Mouse (Mus musculus): ENCODE results near the gene Etv2. TPM values are rescaled to one million over a fixed set of nuclear protein-coding genes. Genes with fewer than 3 reads are reported as not detected.

The Etv2 gene
- polyA plus RNA-seq, 1 experiment, result not detected

- no peaks in the 10 kb centered on the region for H3K4me1 ChIP-seq (ENCODE audit: control insufficient read depth, insufficient read depth, low read length)
- TF ChIP-seq CTCF (IDR thresholded peaks at IDR 0.05; ENCODE audit: extremely low read depth, insufficient read depth, low read length) (no peak), POLR2A (IDR thresholded peaks at IDR 0.05; ENCODE audit: extremely low read depth, insufficient read depth, low read length) (no peak)
- H3K27ac ChIP-seq (ENCODE audit: insufficient read depth, low read length), result no peak overlapping the region
- no peak overlapping the region for H3K4me3 ChIP-seq (ENCODE audit: insufficient read depth, low read length)
Observed at GRCm38 (mm10) chr7:30602583-30602982, 33.1 kb downstream of the Etv2 start.

DNA sequence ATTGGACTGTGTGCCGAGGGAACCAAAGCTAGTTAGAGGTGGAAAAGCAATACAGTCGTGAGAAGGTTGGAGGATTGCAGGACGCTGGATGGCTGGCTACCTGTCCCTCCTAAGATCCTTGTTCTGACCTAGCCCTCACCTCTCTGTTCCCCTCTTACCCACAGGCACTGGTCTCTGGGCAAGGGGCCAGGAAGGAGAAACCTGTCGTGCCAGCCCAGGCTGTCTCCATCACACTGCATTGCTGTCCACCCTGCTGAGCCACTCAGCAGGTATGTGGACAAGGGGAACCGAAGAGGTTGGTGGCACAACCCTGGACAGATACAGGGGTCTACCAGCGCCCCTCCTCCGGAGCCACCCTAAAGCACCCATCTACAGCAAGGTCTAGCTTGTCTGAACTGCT, 35.0 kb downstream of the Etv2 start:
- H3K27ac ChIP-seq (ENCODE audit: insufficient read depth, low read length), result no peak overlapping the region
- no peaks in the 10 kb centered on the region for H3K4me1 ChIP-seq (ENCODE audit: control insufficient read depth, insufficient read depth, low read length)
- TF ChIP-seq CTCF (IDR thresholded peaks at IDR 0.05; ENCODE audit: extremely low read depth, insufficient read depth, low read length) (no peak), POLR2A (IDR thresholded peaks at IDR 0.05; ENCODE audit: extremely low read depth, insufficient read depth, low read length) (no peak)
- no peak overlapping the region for H3K4me3 ChIP-seq (ENCODE audit: insufficient read depth, low read length)

- H3K27ac ChIP-seq (ENCODE audit: insufficient read depth, low read length), result no peak overlapping the region
- H3K4me3 ChIP-seq (ENCODE audit: insufficient read depth, low read length), result no peak overlapping the region
- TF ChIP-seq CTCF (IDR thresholded peaks at IDR 0.05; ENCODE audit: extremely low read depth, insufficient read depth, low read length), result no peak
- TF ChIP-seq POLR2A (IDR thresholded peaks at IDR 0.05; ENCODE audit: extremely low read depth, insufficient read depth, low read length), result 0 out of 2 replicates have a peak, but pooled peaks have one; percentile 18
- H3K4me1 ChIP-seq (ENCODE audit: control insufficient read depth, insufficient read depth, low read length), result no peaks in the 10 kb centered on the region
Observed at GRCm38 (mm10) chr7:30599933-30600353, 35.7 kb downstream of the Etv2 start.

GRCm38 (mm10) chr7:30598786-30599185, 36.9 kb downstream of the Etv2 start, which contains the start of gene Zbtb32:
Zbtb32 (minus strand) TSS chr7:30598909.
- TF ChIP-seq CTCF (IDR thresholded peaks at IDR 0.05; ENCODE audit: extremely low read depth, insufficient read depth, low read length), result no peak
- TF ChIP-seq POLR2A (IDR thresholded peaks at IDR 0.05; ENCODE audit: extremely low read depth, insufficient read depth, low read length), result no peak
- Histone ChIP-seq H3K4me3 (ENCODE audit: insufficient read depth, low read length) (no peak within 1 kb of the TSS), H3K27ac (ENCODE audit: insufficient read depth, low read length) (no peak within 1 kb of the TSS), H3K4me1 (ENCODE audit: control insufficient read depth, insufficient read depth, low read length) (no peaks in the 10 kb centered on the region)

- no peak for TF ChIP-seq CTCF (IDR thresholded peaks at IDR 0.05; ENCODE audit: extremely low read depth, insufficient read depth, low read length)
- TF ChIP-seq POLR2A (IDR thresholded peaks at IDR 0.05; ENCODE audit: extremely low read depth, insufficient read depth, low read length), result no peak
- Histone ChIP-seq H3K27ac (ENCODE audit: insufficient read depth, low read length) (no peak overlapping the region), H3K4me1 (ENCODE audit: control insufficient read depth, insufficient read depth, low read length) (no peaks in the 10 kb centered on the region), H3K4me3 (ENCODE audit: insufficient read depth, low read length) (no peak overlapping the region)
Observed at GRCm38 (mm10) chr7:30596811-30597210, 38.8 kb downstream of the Etv2 start.

- TF ChIP-seq POLR2A (IDR thresholded peaks at IDR 0.05; ENCODE audit: extremely low read depth, insufficient read depth, low read length) (no peak), CTCF (IDR thresholded peaks at IDR 0.05; ENCODE audit: extremely low read depth, insufficient read depth, low read length) (no peak)
- Histone ChIP-seq H3K27ac (ENCODE audit: insufficient read depth, low read length) (no peak overlapping the region), H3K4me1 (ENCODE audit: control insufficient read depth, insufficient read depth, low read length) (no peaks in the 10 kb centered on the region), H3K4me3 (ENCODE audit: insufficient read depth, low read length) (no peak overlapping the region)
Observed at GRCm38 (mm10) chr7:30596093-30596492, 39.6 kb downstream of the Etv2 start.

GRCm38 (mm10) chr7:30594510-30595024, 41.1 kb downstream of the Etv2 start:
- TF ChIP-seq POLR2A (IDR thresholded peaks at IDR 0.05; ENCODE audit: extremely low read depth, insufficient read depth, low read length) (no peak), CTCF (IDR thresholded peaks at IDR 0.05; ENCODE audit: extremely low read depth, insufficient read depth, low read length) (no peak)
- H3K4me1 ChIP-seq (ENCODE audit: control insufficient read depth, insufficient read depth, low read length), result no peaks in the 10 kb centered on the region
- H3K4me3 ChIP-seq (ENCODE audit: insufficient read depth, low read length), result no peak overlapping the region
- no peak overlapping the region for H3K27ac ChIP-seq (ENCODE audit: insufficient read depth, low read length)

GRCm38 (mm10) chr7:30593579-30594509, 41.8 kb downstream of the Etv2 start:
- Histone ChIP-seq H3K27ac (ENCODE audit: insufficient read depth, low read length) (no peak overlapping the region), H3K4me3 (ENCODE audit: insufficient read depth, low read length) (no peak overlapping the region), H3K4me1 (ENCODE audit: control insufficient read depth, insufficient read depth, low read length) (no peaks in the 10 kb centered on the region)
- no peak for TF ChIP-seq CTCF (IDR thresholded peaks at IDR 0.05; ENCODE audit: extremely low read depth, insufficient read depth, low read length)
- TF ChIP-seq POLR2A (IDR thresholded peaks at IDR 0.05; ENCODE audit: extremely low read depth, insufficient read depth, low read length), result no peak

DNA sequence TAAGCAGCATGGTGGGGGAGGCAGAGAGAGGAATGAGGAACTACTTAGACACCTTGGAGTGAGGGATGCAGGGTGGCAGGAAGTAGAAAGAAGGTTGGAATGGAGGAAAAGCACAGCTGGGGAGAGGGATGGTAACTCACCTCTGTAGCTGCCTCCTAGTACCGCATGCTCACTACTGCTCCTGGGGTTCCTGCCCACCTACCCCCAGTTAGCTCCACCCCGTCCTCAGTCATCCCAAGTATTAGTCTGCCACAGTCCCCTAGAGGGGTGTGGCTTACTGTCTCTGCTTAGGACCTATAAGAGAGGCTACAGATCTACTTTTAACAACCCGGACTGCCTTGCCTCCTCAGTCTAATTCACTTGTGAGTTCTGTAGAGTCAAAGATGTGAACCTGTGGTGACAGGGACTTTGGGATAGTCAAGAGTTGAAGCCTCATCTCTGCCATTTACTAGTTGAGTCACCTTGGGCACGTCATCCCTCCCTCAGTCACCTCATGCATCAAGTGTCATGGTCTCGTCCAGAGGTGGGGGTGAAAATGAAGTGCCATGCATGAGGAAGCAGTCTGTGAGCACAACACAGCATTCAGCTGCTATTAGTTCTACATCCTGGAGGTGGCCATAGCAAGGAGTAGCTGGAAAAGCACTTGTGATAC, 42.8 kb downstream of the Etv2 start:
- H3K4me1 ChIP-seq (ENCODE audit: control insufficient read depth, insufficient read depth, low read length), result no peaks in the 10 kb centered on the region
- H3K4me3 ChIP-seq (ENCODE audit: insufficient read depth, low read length), result no peak overlapping the region
- TF ChIP-seq CTCF (IDR thresholded peaks at IDR 0.05; ENCODE audit: extremely low read depth, insufficient read depth, low read length), result no peak
- TF ChIP-seq POLR2A (IDR thresholded peaks at IDR 0.05; ENCODE audit: extremely low read depth, insufficient read depth, low read length), result no peak
- no peak overlapping the region for H3K27ac ChIP-seq (ENCODE audit: insufficient read depth, low read length)

All from cortical plate, adult 2 months (tissue).